Mouse (Mus musculus): ENCODE data around the gene Calca. TPM values are rescaled to one million over a fixed set of nuclear protein-coding genes. Genes with fewer than 3 reads are reported as not detected.

The Calca gene
- polyA plus RNA-seq, 1 experiment from 2014 or later, result 3.7 TPM

Other genes with a start within 250 kb of the Calca start
- gene Pde3b, start 221.1 kb downstream of the Calca start, polyA plus RNA-seq (2015; fragmentation: Nextera tagmentation; extraction: Ambion mirVana), result 3.6 and 4.6 TPM in 2 replicates
- gene Cyp2r1, start 73.4 kb downstream of the Calca start, polyA plus RNA-seq (2015; fragmentation: Nextera tagmentation; extraction: Ambion mirVana), result 1.6 and 1.8 TPM in 2 replicates
- 0.30 and 0.93 TPM in 2 replicates for gene Calcb, start 82.3 kb upstream of the Calca start, polyA plus RNA-seq (2015; fragmentation: Nextera tagmentation; extraction: Ambion mirVana)
- gene Insc, start 107.3 kb upstream of the Calca start, polyA plus RNA-seq (2015; fragmentation: Nextera tagmentation; extraction: Ambion mirVana), result 6.1 and 6.4 TPM in 2 replicates

Measured in heart, embryonic 15.5 days (tissue).